Mouse (Mus musculus): ENCODE data around the gene Garnl3. TPM values are rescaled to one million over a fixed set of nuclear protein-coding genes. Genes with fewer than 3 reads are reported as not detected.

The Garnl3 gene
- polyA plus RNA-seq, 1 experiment from 2014 or later: 9.4 TPM

GRCm38 (mm10) chr2:32966184-32966688 is 165.2 kb downstream of the Garnl3 start:
- Histone ChIP-seq H3K27me3 (ENCODE audit: low read depth, poor library complexity, severe bottlenecking) (no peaks in the 10 kb centered on the region), H3K27ac (peak overlapping the region; percentile 92), H3K36me3 (peaks cover 31% of the 10 kb centered on the region), H3K9me3 (replicated peaks) (no peaks in the 10 kb centered on the region), H3K4me3 (peak overlapping the region; percentile 68), H3K4me1 (peaks cover 52% of the 10 kb centered on the region)
- DNase-seq (ENCODE audit: low spot score): no peak
- WGBS: 11% methylated on average over 13 of the region's 13 CpGs

GRCm38 (mm10) chr2:32965511-32966183 is 165.8 kb downstream of the Garnl3 start:
- peaks cover 58% of the 10 kb centered on the region for H3K4me1 ChIP-seq
- peak overlapping the region; percentile 68 for H3K4me3 ChIP-seq
- no peaks in the 10 kb centered on the region for H3K9me3 ChIP-seq (replicated peaks)
- no peak overlapping the region for H3K27ac ChIP-seq
- peaks cover 31% of the 10 kb centered on the region for H3K36me3 ChIP-seq
- WGBS: 22% methylated on average over 7 of the region's 7 CpGs
- no peak for DNase-seq (ENCODE audit: low spot score)
- no peaks in the 10 kb centered on the region for H3K27me3 ChIP-seq (ENCODE audit: low read depth, poor library complexity, severe bottlenecking)

- no peak for DNase-seq (ENCODE audit: low spot score)
- peaks cover 31% of the 10 kb centered on the region for H3K36me3 ChIP-seq
- WGBS: 25% methylated on average over 10 of the region's 10 CpGs
- H3K27ac ChIP-seq: no peak overlapping the region
- H3K27me3 ChIP-seq (ENCODE audit: low read depth, poor library complexity, severe bottlenecking): no peaks in the 10 kb centered on the region
- peak overlapping the region; percentile 71; the same call in 1 of the 2 replicates for H3K4me3 ChIP-seq
- no peaks in the 10 kb centered on the region for H3K9me3 ChIP-seq (replicated peaks)
- peaks cover 62% of the 10 kb centered on the region for H3K4me1 ChIP-seq
Measured at GRCm38 (mm10) chr2:32964659-32965457, 166.6 kb downstream of the Garnl3 start.

- no peak for DNase-seq (ENCODE audit: low spot score)
- Histone ChIP-seq H3K27me3 (ENCODE audit: low read depth, poor library complexity, severe bottlenecking) (no peaks in the 10 kb centered on the region), H3K36me3 (peaks cover 31% of the 10 kb centered on the region), H3K4me1 (peaks cover 62% of the 10 kb centered on the region), H3K9me3 (replicated peaks) (no peaks in the 10 kb centered on the region), H3K27ac (0 out of 2 replicates have a peak overlapping the region, but pooled peaks have one; percentile 9), H3K4me3 (peak overlapping the region; percentile 71)
- WGBS: 85% methylated on average over 1 of the region's 1 CpGs
Measured at GRCm38 (mm10) chr2:32963981-32964380, 167.5 kb downstream of the Garnl3 start.

- 71% methylated on average over 4 of the region's 4 CpGs for WGBS
- no peak for DNase-seq (ENCODE audit: low spot score)
- H3K4me1 ChIP-seq: peaks cover 62% of the 10 kb centered on the region
- H3K27ac ChIP-seq: 0 out of 2 replicates have a peak overlapping the region, but pooled peaks have one; percentile 9
- H3K36me3 ChIP-seq: peaks cover 31% of the 10 kb centered on the region
- peak overlapping the region; percentile 71 for H3K4me3 ChIP-seq
- H3K9me3 ChIP-seq (replicated peaks): no peaks in the 10 kb centered on the region
- H3K27me3 ChIP-seq (ENCODE audit: low read depth, poor library complexity, severe bottlenecking): no peaks in the 10 kb centered on the region
Measured at GRCm38 (mm10) chr2:32963544-32963943, 167.9 kb downstream of the Garnl3 start.

- no peak for DNase-seq (ENCODE audit: low spot score)
- Histone ChIP-seq H3K4me3 (peak overlapping the region; percentile 71), H3K27me3 (ENCODE audit: low read depth, poor library complexity, severe bottlenecking) (no peaks in the 10 kb centered on the region), H3K4me1 (peaks cover 59% of the 10 kb centered on the region), H3K9me3 (replicated peaks) (no peaks in the 10 kb centered on the region), H3K36me3 (peaks cover 31% of the 10 kb centered on the region), H3K27ac (peak overlapping the region; percentile 96)
- WGBS: 7% methylated on average over 9 of the region's 9 CpGs
Measured at GRCm38 (mm10) chr2:32962875-32963220, 168.6 kb downstream of the Garnl3 start.

- WGBS: under 1% methylated on average over 33 of the region's 33 CpGs
- peak overlapping the region; percentile 96 for H3K27ac ChIP-seq
- peak overlapping the region; percentile 71 for H3K4me3 ChIP-seq
- H3K27me3 ChIP-seq (ENCODE audit: low read depth, poor library complexity, severe bottlenecking): no peaks in the 10 kb centered on the region
- H3K9me3 ChIP-seq (replicated peaks): no peaks in the 10 kb centered on the region
- peaks cover 53% of the 10 kb centered on the region for H3K4me1 ChIP-seq
- peaks cover 32% of the 10 kb centered on the region for H3K36me3 ChIP-seq
- peak; percentile 57 for DNase-seq (ENCODE audit: low spot score)
Measured at GRCm38 (mm10) chr2:32962062-32962874, 169.2 kb downstream of the Garnl3 start.

GRCm38 (mm10) chr2:32961192-32961995 is 170.1 kb downstream of the Garnl3 start, which contains the start of the genes Rpl12 and Lrsam1:
Rpl12 (plus strand) TSS chr2:32961559.
Lrsam1 (minus strand) TSS chr2:32961614.
- H3K4me3 ChIP-seq: peak within 1 kb of the TSS; percentile 71
- H3K27me3 ChIP-seq (ENCODE audit: low read depth, poor library complexity, severe bottlenecking): no peaks in the 10 kb centered on the region
- peaks cover 46% of the 10 kb centered on the region for H3K4me1 ChIP-seq
- 3% methylated on average over 55 of the region's 55 CpGs for WGBS
- H3K27ac ChIP-seq: peak within 1 kb of the TSS; percentile 96
- H3K9me3 ChIP-seq (replicated peaks): no peaks in the 10 kb centered on the region
- DNase-seq (ENCODE audit: low spot score): peak; percentile 95
- H3K36me3 ChIP-seq: peaks cover 39% of the 10 kb centered on the region

- no peak for DNase-seq (ENCODE audit: low spot score)
- Histone ChIP-seq H3K36me3 (peaks cover 44% of the 10 kb centered on the region), H3K4me1 (peaks cover 37% of the 10 kb centered on the region), H3K4me3 (peak overlapping the region; percentile 14; the same call in 1 of the 2 replicates), H3K27ac (no peak overlapping the region), H3K9me3 (replicated peaks) (no peaks in the 10 kb centered on the region), H3K27me3 (ENCODE audit: low read depth, poor library complexity, severe bottlenecking) (no peaks in the 10 kb centered on the region)
- WGBS: 93% methylated on average over 4 of the region's 4 CpGs
Measured at GRCm38 (mm10) chr2:32960273-32960672, 171.2 kb downstream of the Garnl3 start.

- H3K9me3 ChIP-seq (replicated peaks): no peaks in the 10 kb centered on the region
- DNase-seq (ENCODE audit: low spot score): no peak
- peaks cover 38% of the 10 kb centered on the region for H3K36me3 ChIP-seq
- H3K4me1 ChIP-seq: peaks cover 11% of the 10 kb centered on the region
- no peak overlapping the region for H3K4me3 ChIP-seq
- H3K27ac ChIP-seq: no peak overlapping the region
- WGBS: 61% methylated on average over 8 of the region's 8 CpGs
- H3K27me3 ChIP-seq (ENCODE audit: low read depth, poor library complexity, severe bottlenecking): no peaks in the 10 kb centered on the region
Measured at GRCm38 (mm10) chr2:32957344-32957743, 174.1 kb downstream of the Garnl3 start.

GRCm38 (mm10) chr2:32954581-32954980 is 176.9 kb downstream of the Garnl3 start:
- WGBS: 92% methylated on average over 2 of the region's 2 CpGs
- no peak overlapping the region for H3K27ac ChIP-seq
- peaks cover 50% of the 10 kb centered on the region for H3K36me3 ChIP-seq
- H3K27me3 ChIP-seq (ENCODE audit: low read depth, poor library complexity, severe bottlenecking): no peaks in the 10 kb centered on the region
- no peaks in the 10 kb centered on the region for H3K9me3 ChIP-seq (replicated peaks)
- no peaks in the 10 kb centered on the region; the same call in 1 of the 2 replicates for H3K4me1 ChIP-seq
- H3K4me3 ChIP-seq: no peak overlapping the region
- DNase-seq (ENCODE audit: low spot score): no peak

- Histone ChIP-seq H3K4me1 (0 out of 2 replicates have a peak, but pooled peaks cover 3% of the 10 kb centered on the region), H3K4me3 (no peak overlapping the region), H3K27ac (no peak overlapping the region), H3K36me3 (peaks cover 43% of the 10 kb centered on the region), H3K27me3 (ENCODE audit: low read depth, poor library complexity, severe bottlenecking) (no peaks in the 10 kb centered on the region), H3K9me3 (replicated peaks) (no peaks in the 10 kb centered on the region)
- 91% methylated on average over 11 of the region's 11 CpGs for WGBS
- no peak for DNase-seq (ENCODE audit: low spot score)
Measured at GRCm38 (mm10) chr2:32947454-32947853, 184.0 kb downstream of the Garnl3 start.
